Mouse (Mus musculus) right cerebral cortex, postnatal 4 days (tissue): ENCODE results near the gene Cbx7.

Source experiments
- DNase-seq: peaks from one replicate; pipeline ENCODE4 v3.0.0-alpha.2; 2022

The Cbx7 gene

DNA sequence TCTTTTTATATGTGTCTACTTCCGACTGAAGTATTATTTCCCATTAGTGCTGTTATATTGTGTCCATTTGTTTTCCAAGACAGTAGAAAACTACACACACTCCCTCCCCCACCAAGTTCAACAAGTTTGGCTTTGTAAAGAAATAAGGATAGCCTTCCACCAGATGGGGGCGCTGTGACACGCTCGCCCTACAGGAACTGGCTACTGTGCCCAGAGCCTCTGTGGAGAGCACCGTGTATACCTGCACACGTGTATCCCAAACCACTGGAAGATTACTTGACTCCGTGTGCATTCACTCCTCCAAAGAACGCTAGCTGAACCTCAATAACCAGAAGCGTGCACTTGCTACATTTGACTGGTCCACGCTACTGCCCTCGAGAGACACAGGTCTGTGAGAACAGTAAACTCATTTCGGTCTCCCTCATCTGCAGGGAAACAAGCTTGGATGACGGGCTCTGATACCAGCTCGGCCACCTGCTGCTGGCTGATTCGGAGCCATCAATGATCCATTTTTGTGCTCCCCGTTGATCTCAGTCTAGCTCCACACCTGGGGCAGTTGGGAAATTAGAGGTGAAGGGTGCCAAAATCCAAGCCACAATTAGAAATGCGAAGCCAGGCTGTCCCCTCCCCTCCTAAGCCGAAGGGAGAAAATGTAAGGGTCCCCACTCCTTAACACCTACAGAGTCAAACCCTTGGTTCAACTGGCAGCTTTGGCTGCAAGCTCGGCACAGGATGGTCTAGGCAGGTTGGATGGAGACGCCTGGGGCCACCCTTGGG is 79.3 kb downstream of the Cbx7 start, which contains the start of gene Apobec3:
Gene Apobec3, plus strand, starts transcription at position 224 of the 777 bp plus-strand sequence.
- DNase-seq, result peak; percentile 64

DNA sequence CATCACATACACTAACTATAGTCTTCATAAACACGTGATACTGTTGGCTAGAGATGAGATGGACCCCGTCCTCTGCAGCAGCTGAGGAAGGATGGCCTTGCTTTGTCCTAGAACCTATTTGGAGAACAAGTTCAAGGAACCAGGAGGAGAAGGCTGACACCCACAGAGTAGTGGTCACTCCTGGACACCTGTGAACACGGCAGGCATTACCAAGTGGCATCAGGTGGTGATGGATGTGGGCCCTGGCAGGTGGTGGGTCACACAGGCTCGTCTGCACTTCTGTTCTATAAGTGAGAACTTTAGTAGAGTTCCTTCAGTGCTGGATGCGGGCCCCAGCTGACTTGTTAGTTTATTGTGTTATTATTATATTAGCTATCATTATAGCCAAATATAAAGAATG is 86.1 kb downstream of the Cbx7 start:
- DNase-seq, result no peak

- DNase-seq, result peak; percentile 96
These were observed 87.5 kb downstream of the Cbx7 start for GRCm38 (mm10) chr15:79883352-79883822.

DNA sequence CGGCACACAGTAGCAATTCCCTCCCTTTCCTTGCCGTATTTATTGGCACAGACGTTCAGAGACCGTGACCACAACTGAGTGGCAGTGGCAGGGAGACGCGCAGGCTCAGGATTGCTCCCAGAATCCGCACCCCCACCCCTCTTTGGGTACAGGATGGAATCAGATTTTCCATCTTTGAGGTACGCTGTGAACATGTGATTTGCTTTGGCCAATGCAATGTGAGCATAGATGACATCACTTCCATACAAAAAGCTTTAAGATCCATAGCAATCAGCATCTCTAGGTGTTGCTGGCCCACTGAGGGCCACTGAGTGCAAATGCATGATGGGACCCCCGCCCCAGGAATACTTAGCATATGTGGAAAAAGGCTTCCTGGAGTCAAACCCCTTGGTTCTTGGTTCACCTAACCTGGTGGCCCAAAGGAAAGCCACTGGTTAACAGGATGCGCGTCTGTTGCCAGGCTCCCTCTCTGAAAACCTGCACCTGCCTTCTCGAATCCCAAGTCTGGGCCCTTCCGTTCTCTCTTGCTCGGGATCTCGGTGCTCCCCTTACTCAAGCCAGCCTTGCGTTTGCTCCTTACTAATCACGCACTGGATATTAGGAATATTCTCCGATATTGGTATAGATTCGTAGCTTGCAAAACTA is 88.2 kb downstream of the Cbx7 start:
- peak; percentile 70 for DNase-seq

DNA sequence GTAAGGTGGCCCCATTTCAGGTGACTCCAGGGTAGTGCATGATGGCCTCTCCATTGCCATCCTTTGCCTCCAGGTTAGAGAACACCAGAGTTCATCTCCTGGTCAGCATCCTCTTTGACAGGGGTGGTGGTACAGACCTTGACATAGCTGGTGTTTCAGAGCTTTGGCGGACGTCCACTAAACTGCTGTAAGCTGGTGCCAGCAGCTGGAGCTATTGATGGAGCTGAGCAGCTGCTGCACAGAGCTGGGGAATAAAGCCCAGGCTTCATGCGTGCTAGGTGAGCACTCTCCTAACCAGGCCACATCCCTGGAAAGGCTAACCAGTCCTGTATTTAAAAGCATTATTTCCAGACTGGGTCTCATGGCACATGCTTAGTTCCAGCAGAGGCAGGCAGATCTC is 90.4 kb downstream of the Cbx7 start:
- no peak for DNase-seq

GRCm38 (mm10) chr15:79879319-79879718 is 91.6 kb downstream of the Cbx7 start:
- DNase-seq, result peak; percentile 59

DNA sequence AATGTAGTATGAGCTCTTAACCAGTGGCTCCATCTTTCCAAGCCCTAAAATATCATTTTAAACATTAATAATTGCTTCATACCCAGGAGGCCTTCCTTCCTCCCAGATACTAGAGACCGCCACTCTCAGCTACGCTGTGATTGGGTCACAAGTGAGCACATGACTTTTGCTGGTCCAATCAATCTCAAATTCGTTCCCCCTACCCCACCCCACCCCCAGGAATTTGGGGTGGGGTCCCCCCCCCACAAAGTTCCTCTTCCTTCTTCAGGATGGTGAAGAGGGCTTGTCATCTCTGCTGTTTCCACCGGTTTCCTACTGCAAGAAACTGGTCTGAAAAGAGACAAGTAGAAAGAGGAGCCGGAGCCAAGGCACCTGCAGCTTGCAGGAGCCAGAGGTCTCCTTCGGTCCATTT is 92.2 kb downstream of the Cbx7 start:
- no peak for DNase-seq

- no peak for DNase-seq
These were observed 95.5 kb downstream of the Cbx7 start for GRCm38 (mm10) chr15:79875261-79875995.

- DNase-seq, result no peak
These were observed 96.9 kb downstream of the Cbx7 start for GRCm38 (mm10) chr15:79873995-79874394.

- no peak for DNase-seq
These were observed 97.4 kb downstream of the Cbx7 start for GRCm38 (mm10) chr15:79873545-79873944.

DNA sequence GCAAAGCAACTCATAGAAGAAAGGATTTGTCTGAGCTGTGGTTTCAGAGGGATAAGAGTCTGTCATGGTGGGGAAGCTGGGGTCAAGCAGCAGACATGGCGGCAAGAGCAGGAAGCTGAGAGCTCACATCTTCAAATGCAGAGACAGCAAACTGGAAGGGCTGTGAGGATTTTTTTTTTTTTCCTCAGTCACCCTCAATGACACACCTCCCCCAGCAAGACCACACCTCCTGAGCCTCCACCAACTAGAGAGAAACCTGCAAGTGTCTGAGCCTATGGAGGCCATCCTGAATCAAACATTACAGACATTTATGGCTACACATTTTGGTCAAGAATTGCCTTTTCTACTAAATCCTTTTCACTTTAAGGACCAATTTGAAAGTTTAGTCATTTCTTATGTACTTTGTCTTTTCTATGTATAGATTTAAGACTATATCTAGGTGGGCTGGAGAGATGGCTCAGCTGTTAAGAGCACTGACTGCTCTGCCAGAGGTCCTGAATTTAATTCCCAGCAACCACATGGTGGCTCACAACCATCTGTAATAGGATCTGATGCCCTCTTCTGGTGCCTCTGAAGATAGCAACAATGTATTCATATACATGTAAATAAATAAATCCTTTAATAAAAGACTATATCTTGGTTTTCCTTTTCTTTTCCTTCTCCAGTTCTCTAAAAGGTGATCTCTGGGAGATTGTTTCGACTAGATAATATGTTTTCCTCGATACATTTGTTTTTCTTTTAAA is 103.5 kb downstream of the Cbx7 start:
- DNase-seq, result no peak
